Mouse (Mus musculus) layer of hippocampus, postnatal 10 days (tissue): ENCODE data around the gene Plekhg5. TPM values are rescaled to one million over a fixed set of nuclear protein-coding genes. Genes with fewer than 3 reads are reported as not detected.
A peak's percentile ranks its signal among the peaks of the same experiment; 100 is the strongest.

Experiments used
- DNase-seq, 2 experiments: peaks; one replicate each; pipeline ENCODE4 v3.0.0; 2021; ENCODE audit warnings: low spot score in 2 of 2
- total RNA-seq, 2 experiments: library from RNA; stranded (reverse); gene quantifications; 2 replicates each; pipeline ENCODE4 v1.2.3; 2021

Plekhg5 gene
- total RNA-seq, 2 experiments from 2014 or later = 76.0 to 79.6 TPM

DNA sequence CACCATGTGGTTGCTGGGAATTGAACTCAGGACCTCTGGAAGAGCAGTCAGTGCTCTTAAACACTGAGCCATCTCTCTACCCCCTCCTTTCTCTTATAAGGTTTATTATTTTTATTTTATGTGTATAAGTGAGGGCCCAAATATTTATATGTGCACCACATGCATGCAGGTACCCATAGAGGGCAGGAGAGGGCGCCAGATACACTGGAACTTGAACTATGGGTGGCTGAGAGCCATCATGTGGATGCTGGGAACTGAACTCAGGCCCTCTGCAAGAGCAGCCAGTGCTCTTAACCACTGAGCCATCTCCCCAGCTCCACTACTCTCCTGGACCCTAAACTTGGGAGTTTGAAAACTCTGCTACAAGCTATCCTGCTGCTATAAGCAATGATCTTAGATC is 71.3 kb downstream of the Plekhg5 start:
- no peak for DNase-seq

DNA sequence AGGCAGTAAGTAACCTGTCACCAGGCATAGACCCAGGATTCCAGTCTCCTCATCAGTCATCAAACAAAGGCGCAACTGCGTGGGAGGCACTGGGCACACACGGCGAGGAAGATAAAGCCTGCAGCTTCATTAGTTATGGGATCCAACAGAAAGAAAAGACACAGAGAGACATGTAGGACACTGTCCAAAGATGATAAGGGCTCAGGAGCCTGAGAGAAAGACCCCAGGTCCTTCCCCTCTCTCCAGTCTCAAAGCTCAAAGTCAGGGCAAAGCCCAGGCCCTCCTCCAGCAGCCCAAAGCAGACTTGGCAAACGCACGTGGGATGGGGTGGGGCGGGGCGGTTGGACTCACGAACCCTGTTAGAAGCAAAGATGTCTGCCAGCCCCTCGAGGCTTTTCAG is 73.2 kb downstream of the Plekhg5 start:
- no peak for DNase-seq

DNA sequence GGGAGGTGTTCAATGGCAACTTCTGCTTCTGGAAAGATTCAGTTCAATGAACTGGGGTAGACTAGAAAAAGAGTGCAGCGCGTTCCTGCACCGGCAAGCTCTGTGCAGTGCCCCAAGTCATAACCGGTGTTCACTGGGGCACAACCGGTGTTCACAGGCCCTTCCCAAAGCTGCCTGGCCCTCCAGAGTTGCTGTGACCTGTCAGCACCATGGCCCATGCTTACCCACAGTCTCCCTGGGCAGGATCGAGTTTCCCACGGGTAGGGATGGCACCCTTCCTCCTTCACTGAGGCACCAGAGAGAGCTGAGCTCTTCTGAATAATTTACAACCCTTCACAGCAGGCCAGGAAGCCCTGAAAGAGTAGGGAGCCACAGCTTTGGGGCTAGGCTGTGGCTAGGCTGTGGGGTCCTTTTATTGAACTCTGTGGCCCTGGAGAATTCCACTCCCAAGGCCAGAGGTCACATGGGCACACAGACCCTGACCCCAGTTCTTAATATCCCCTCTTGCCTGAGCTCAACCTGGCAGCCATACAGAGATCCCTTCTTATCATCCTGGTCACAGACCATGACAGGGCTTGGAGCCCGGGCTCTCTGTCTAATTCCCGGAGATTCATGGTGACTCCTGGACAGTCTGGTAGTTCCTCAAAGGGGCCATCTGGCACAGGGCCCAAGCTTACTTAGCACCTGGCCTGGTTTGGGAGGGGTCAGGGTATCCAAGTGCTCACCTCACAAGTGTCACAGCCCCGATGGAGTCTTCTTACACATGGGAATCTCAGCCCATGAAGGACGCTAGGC is 73.9 kb downstream of the Plekhg5 start:
- no peak for DNase-seq

DNA sequence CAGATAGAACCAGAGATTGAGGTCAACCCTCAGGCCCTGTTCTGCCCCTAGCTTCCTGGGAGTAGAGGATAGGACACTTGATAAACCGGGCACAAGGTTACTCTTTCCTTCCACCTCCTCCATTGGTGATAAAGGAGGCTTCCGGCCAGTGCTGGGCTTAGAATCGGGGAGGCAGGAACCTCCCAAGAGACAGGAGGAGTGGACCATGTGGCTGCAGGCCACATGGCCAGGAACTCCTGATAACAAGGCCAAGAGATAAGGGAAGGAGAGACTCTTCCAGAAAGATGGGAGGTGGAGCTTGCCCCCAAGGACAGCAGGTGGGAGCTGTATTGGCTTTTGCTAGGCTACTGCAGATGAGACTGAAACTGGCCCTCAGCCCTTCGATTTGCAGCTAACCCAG is 78.2 kb downstream of the Plekhg5 start:
- DNase-seq = no peak

DNA sequence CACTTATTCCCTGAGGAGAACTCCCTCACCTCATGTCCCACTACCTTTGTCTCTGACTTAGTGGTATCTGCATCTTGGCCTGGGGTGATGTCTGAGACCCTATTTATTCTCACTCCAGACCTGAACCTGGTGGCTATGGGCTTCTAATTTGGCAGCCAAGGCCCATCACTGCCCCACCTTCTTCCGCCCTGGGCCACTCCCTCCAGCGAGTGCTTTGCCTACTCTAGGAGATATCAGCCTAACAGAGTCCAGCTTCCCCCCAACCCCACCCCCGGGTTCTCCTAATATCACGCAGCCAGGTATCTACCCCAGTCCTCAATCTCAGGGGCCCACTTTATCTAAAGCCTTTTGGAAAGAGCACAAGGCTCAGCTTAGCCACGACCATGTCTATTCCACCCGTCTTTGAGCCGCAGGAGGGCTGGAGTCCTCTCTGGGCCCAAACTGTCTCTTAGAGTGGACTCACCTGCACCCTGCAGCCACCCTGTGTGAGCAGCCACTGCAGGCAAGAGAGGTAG is 79.2 kb downstream of the Plekhg5 start:
- no peak for DNase-seq

DNA sequence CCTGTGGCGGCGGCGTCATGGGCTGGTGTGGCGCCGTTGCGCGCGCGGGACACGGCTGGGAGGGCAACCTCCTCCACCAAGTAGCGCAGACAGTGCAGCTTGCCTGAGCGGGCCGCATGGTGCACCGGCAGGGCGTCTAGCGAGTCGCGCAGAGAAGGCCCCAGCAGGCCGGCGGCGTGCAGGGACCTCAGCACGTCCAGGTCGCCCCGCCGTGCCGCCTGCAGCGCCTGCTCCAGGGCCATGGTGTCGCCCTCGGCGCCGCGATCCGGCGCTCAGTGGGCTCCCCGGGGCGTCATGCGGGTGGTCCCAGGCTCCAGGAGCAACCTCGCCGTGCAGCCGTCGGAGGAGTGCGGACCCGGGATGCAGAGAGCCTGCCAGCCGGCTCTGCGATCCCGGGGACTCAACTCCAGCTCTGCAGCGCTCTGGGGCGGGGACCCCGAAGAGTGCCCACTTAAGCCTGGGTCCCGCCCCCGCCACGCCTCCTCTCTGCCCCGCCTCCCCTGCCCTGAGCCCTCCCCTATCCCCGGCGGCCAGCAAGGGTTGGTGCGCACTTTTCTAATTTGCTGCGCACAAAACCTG is 79.8 kb downstream of the Plekhg5 start, which contains the start of gene Espn:
Gene Espn, minus strand, starts transcription at position 406 of the 579 bp plus-strand sequence.
- no peak for DNase-seq

DNA sequence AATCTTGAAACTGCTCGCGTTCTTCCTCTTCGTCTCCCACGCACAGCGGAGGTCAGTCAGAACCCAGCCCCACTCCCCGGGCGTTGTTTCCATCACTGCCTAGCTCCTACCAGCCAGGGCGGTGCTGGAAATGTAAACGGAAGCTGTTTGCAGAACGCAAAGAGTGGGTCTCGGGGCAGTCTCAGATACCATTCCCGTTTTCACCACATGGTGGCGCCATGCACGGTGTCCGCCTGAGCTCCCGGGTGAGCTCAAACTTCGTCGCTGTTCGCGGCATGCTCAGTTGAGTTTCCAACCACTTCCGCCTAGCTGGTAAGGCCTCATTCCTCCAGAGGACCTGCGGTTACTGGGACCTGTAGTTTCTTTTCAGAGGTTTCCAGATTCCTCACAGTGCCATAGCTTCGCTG is 81.5 kb downstream of the Plekhg5 start:
- peak; percentile 88 to 89 for DNase-seq

DNA sequence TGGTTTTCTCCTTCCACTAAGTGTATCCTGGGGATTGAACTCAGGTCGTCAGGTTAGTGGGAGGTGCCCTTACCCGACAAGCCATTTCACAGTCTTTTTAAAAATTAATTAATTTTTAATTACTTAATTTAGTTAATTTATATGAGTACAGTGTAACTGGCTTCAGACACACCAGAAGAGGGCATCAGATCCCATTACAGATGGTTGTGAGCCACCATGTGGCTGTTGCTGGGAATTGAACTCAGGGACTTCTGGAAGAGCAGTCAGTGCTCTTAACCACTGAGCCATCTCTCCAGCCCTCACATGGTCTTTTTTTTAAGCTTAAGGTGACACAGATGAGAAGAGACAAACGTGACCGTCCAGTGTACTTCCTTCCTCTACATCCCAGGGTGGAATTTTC is 82.7 kb downstream of the Plekhg5 start:
- DNase-seq = no peak

DNA sequence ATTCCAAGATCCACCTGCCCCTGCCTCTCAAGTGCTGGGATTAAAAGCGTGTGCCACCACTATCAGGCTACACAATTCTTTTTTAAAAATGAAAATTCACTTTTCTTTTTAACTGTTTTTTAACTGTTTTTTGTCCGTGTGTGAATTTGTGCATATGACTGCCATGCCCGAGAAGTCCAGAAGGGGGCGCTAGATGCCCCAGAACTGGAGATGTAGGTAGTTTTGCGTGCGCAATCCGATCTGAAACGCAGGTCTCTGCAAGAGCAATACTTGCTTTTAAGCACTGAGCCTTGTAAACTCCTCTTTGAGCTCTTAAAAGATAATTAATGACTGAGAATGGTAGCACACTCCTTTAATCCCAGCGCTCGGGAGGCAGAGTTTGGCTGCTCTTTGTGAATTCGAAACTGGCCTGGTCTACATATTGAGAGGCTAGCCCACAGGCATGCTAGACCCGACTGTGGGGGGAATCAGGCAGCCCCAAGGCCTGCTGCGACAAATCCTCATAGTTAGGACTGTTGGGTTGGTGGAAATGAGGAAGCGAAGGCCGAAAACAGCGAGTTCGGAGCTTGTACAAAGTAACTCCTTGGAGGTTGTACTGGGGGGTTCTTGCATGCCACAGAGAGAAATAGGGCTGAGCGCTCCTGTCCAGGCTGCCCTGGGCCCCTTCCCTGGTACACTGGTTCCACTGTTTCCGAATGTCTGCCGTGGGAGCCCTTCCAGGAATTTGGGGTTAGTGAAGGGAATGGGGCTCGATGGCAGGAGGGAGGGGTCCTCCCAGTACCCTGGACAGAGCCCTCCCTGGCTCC is 85.7 kb downstream of the Plekhg5 start:
- DNase-seq = peak; percentile 57 to 59

DNA sequence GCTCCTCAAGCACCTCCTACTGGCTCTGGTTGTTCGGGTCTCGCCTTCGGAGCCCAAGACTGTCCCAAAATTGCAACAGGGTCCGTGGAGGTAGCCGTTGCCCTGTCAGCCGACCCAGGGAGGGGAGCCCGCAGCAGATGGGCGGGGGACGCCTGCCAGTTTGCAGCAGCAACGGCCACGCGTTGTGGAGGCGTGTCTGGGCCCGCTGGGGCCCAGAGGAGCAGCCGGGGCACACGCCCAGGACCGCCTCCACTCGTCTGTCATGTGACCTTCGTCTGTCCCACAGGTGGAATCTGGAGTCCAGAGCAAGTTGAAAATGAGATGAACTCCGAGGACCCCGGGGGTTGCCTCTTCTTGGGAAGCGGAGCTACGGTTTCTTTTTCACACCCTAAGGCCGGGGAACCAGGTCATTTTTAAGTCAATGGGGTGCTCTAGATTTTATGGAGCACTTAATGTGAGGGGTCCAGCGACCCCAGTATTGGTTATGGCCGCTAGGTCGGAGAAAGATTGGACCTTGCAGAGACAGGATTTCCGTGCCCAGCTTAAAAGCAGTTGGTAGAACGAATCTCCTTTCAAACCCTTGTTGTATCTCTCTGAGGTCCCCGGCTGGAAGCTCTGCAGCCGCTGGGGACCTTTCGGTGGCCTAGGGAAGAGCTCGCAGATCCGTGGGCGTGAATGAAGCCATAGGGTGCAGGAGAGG is 86.4 kb downstream of the Plekhg5 start, which contains the start of gene Hes2:
Gene Hes2, plus strand, starts transcription at position 283 of the 700 bp plus-strand sequence.
- no peak for DNase-seq

DNA sequence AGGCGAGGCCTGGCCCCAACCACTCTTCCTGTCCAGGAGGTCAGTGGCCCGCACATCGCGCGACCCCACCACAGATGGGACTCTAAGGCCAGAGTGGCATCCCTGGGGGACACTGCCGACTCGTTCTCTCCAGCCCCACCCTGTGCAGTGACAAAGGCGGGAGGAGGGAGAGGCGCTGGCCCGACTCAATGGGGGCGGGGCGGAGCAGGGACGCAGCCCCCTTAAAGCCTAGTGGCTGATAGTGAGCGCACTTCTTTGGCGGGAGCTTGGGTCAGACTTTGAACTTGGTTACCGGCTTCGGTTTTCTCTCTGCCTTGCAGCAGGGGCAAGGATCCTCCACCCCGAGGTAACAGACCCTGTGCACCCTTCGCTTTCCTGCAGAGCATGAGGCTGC is 87.0 kb downstream of the Plekhg5 start:
- no peak for DNase-seq

DNA sequence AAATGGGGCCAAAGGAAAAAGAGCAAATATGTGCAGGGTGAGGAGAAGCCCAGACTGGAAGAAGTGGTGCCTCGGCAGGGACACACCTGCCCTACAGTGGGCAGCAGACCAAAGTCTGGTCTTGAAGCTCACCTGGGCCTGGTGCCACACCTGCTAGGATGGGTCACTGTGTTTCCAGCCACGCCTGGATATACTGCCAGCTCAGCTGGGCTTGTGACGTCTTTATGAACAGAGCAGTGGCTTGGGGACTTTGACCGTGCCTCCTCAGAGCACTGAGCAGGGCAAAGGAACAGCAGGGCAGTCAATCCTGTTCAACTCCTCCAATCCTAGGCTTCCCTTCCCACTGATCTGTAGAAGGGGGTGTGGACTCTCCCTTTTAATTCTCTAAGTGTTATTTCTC is 88.5 kb downstream of the Plekhg5 start:
- DNase-seq = no peak

DNA sequence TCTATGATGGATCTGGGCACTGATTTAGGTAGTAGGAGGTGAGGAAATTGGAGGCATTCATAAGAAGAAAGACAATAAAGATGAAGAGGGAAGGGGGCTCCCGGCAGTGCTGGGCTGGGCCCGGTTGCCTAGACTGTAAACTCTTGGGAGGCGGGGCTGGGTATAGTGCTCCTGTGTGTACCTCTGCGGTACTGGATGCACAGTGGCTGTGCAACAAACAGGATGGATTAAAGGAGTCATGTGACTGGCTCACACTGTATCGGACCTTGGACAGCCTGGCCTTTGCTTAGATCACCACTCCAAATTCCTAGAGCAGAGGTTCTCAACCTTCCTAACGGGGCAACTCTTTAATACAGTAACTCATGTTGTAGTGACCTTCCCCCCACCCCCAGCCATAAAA is 89.3 kb downstream of the Plekhg5 start:
- DNase-seq = no peak

DNA sequence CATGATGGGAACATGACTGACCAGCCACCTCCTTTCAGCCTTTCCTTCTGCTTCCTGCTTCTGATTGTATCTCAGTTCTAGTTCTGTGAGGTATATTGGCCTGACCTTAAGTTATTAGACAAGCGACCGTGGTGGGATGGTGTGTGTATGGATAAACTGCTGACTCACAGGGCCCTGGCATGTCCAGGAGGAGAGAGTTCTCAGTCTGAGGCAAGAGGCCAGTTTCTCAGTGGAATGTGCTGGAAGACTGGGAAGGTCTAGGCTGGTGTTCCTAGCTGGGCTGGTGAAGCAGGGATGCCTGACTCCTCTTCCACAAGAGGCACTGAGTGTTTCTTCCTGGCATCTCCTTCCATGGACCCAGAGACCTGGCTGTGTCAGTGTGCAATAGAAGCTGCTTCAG is 90.5 kb downstream of the Plekhg5 start:
- no peak for DNase-seq

Other genes starting within 250 kb of the Plekhg5 start
- 100 to 1,000 TPM; 218 to 223 TPM for gene Camta1, start 210.6 kb upstream of the Plekhg5 start, total RNA-seq
- 10 to 100 TPM; 75.8 to 82.0 TPM for gene Dnajc11, start 138.8 kb upstream of the Plekhg5 start, total RNA-seq
- gene Thap3, start 83.5 kb upstream of the Plekhg5 start, total RNA-seq = 10 to 100 TPM; 22.8 to 34.2 TPM
- 10 to 100 TPM; 15.2 to 16.6 TPM for gene Phf13, start 76.2 kb upstream of the Plekhg5 start, total RNA-seq
- 10 to 100 TPM; 14.6 to 15.1 TPM for gene Klhl21, start 63.7 kb upstream of the Plekhg5 start, total RNA-seq
- gene Zbtb48, start 44.8 kb upstream of the Plekhg5 start, total RNA-seq = 10 to 100 TPM; 11.9 to 14.8 TPM
- gene Tas1r1, start 33.9 kb upstream of the Plekhg5 start, total RNA-seq = under 1 TPM; 0.37 to 0.45 TPM
- gene Nol9, start 33.2 kb upstream of the Plekhg5 start, total RNA-seq = 10 to 100 TPM; 27.3 to 31.6 TPM
- gene Tnfrsf25, start 43.4 kb downstream of the Plekhg5 start, total RNA-seq = 10 to 100 TPM; 14.0 to 15.1 TPM
- under 1 TPM; 0.62 to 0.78 TPM for gene Espn, start 79.9 kb downstream of the Plekhg5 start, total RNA-seq
- gene Hes2, start 86.4 kb downstream of the Plekhg5 start, total RNA-seq = not detected
- 100 to 1,000 TPM; 426 to 431 TPM for gene Acot7, start 105.6 kb downstream of the Plekhg5 start, total RNA-seq
- 10 to 100 TPM; 21.4 to 23.1 TPM for gene Gpr153, start 201.7 kb downstream of the Plekhg5 start, total RNA-seq
- not detected for gene Hes3, start 219.2 kb downstream of the Plekhg5 start, total RNA-seq
- 10 to 100 TPM; 27.9 to 33.9 TPM for gene Icmt, start 224.7 kb downstream of the Plekhg5 start, total RNA-seq
- 1 to 10 TPM; 3.1 to 4.0 TPM for gene Rnf207, start 246.5 kb downstream of the Plekhg5 start, total RNA-seq